Mouse (Mus musculus) left cerebral cortex, postnatal 10 days (tissue): ENCODE measurements around the gene Cited1. TPM values are rescaled to one million over a fixed set of nuclear protein-coding genes. Genes with fewer than 3 reads are reported as not detected.
"Not testable (repeated sequence)": the region's sequence is repeated elsewhere in the genome, so short reads cannot be mapped to it uniquely, and the experiment has no call there.

ENCODE experiments used
- DNase-seq, 2 experiments: peaks; one replicate each; pipeline ENCODE4 v3.0.0; 2021 to 2022; ENCODE audit warnings: low spot score in 2 of 2, mixed read lengths in 1 of 2; ENCODE audit errors: extremely low spot score in 1 of 2
- intact Hi-C: fragments of 180-260 bp; cut with DNase I; formaldehyde crosslinking; loops from one replicate; pipeline ENCODE4 v1.15.1; 2025
- microRNA-seq: library from miRNA; unstranded; fragments of <30 nt; microRNA quantifications from one replicate; pipeline ENCODE4 v1.2.0, GENCODE M21; 2022
- total RNA-seq, 2 experiments: library from RNA; stranded (reverse); gene quantifications; 2 replicates each; pipeline ENCODE4 v1.2.3; 2021

Gene Cited1
- total RNA-seq, result 1 to 10 TPM; 3.6 to 3.7 TPM

DNA sequence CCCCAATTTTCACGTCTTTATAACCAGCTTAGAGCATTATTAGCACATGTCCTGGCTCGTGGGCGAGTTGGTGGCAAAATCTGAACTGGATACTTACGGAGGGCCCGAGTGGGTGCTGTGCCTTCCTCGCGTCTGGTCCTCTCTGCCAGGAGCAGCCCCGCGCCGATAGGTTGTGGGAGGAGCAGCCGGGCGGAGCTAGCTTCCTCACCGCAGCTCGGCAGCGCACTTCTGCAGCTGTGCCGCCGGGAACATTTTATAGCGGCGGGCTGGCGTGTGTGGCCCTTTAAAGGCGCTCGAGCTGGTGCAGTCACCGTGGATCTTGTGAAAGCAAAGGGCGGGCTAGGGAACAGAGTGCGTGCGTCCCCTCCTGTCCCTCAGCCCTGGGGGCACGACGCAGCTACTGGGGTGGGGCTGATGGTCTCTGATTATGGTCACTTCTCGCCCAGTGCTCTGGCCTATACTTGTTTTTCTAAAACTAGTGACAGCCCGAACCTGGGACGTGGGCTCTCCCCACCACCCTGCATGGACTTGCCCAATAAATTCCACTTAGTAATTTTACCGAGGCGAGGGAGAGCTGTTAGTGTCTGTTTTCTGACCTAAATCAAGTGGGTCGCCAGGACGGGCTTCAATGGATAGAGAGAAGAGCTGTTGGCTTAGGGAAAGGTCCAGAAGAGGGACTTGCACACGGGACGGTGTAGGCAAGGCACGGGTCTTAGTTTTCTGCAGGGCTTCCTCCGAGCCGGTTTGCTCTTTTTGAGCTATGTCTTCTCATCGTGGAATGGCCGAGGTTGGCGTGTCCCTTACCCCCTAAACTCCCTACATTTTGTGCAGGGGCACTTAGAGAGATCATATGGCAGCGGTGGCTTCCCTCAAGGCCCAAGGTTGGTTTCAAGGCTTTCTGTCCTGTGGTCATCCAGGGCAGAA lies at the start of gene Cited1:
Gene Cited1 (minus strand): TSS at position 245 of the 924 bp plus-strand sequence.
- DNase-seq, result peak; percentile 36 to 71
- intact Hi-C loops, result no loop called here

DNA sequence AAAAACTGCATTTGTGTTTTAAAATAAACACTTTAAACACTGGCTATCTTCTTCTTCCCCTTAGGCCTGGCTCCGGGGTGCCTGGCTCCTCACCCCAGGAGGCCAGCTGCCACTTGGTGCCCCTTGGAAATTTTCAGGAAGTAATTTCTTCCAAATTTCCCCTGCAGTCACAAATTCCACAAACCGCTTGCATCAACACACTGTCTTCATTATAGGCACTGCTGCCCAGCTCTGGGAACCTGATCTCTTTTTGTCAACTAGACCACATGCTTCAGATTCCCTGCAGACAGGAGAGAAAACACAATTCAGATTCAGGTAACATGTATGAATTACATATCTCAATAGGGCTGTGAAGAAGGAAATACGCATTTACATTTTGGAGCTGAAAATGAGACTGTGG lies 32.9 kb upstream of the Cited1 start:
- intact Hi-C loops, result no loop called here
- DNase-seq, result no peak

DNA sequence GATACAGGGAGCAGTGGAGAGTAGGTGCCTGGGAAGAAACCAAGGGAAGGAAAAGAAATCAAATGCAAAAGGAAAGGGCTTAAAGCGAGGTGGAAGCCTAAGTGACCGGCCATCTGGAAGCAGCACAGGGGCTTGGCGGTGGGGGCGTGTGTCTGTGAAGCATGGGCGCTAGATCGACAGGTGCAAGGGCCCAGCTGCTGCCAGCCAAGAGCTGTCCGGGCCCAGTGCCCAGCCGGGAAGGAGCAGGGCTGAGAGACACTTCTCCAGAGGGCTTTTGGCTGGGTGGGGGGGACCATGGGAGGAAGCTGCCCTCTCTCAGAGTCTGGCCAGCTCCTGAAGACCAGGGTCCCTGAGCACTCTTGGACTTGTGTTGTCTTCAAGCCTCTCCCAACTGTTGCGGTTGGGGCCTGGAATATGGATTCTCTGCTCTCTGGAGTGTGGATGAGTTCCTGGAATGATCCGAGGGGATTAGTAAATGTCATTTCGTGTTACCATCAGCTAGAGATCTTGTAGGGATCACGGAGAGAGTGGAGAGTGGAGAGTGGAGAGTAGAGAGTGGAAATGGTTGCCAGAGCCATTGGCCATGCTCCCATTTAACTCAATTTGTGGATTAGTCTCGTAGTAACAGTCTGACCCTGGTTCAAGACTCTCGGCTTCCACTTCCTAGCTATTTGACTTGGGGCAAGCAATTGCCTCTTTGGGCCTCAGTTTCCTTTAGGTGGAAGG lies 10.8 kb upstream of the Cited1 start:
- intact Hi-C loops, result no loop called here
- no peak for DNase-seq

DNA sequence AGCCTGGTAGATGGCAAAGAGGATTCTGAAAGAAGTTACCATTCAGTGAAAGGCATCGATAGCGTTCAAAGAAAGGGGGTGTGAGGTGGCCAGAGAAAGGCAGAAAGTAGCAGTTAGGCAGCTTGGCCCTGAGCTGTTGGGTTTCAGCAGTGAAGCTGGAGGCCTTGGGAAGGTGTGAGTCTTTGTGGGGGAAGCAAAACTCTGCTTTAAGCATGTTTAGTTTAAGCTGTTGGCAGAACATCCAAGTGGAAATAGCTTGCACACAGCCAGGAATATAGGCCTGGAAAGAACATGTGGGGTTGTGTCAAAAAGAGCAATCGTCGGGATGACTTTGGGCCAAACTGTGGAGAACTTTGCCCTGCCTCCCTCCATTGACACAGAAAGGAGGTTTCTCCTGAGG lies 7.8 kb upstream of the Cited1 start:
- DNase-seq, result no peak
- intact Hi-C loops, result no loop called here

DNA sequence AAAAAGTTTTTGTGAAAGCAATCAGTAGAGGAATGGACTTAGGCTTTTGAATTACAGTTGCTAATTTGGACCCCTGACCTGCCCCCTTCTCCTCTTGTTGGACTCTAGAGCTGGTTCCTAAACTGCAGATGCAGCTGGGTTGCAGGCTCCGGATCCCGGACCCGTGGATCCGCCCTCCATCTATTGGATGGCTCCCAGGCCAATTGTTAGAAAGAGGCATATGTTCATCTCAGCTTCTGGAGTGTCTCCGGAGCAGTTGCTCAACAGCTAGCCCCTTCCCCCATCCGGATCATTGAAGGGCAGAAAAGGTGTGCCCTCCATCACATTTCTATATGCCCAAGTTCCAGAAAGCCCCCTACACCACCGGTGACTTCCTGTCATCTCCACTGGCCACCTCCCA lies 1.9 kb upstream of the Cited1 start:
- intact Hi-C loops, result no loop called here
- DNase-seq, result peak in 1 of 2 experiments; percentile 35

DNA sequence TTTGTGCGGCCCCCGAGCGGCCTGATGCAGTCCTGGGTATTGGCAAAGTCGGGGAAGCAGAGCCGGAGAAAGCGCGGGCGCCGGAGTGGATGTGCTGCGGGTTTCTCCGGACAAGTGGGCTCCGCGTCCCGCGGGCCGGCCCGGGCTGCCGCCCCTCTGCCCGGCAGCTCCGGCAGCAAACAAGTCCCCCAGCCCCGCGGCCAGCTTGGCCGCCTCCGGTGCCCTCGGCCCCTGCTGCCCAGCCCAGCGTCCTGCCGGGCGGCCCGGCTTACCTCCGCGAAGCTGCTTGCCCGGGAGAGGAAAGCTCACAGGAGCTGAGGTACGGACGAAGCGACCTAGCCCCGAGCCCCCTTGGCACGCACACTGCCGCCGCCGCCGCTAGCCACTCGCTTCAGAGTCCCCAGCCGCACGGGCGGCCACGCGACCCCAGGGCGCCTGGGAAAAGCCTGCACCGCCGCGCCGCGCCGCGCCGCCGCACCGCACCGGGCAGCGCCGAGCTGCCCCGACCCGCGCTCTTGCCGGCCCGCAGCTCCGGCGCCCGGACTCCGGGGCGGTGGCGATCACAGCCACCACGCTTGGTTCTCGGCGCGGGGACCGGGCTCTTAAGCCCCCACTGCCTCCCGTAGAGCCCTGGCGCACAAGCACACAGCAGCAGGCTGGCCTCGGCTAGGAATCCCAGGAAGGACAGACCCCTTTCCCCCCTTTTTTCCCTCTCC lies 602 bp downstream of the Cited1 start:
- DNase-seq, result peak in 1 of 2 experiments; percentile 21
- intact Hi-C loops, result no loop called here

DNA sequence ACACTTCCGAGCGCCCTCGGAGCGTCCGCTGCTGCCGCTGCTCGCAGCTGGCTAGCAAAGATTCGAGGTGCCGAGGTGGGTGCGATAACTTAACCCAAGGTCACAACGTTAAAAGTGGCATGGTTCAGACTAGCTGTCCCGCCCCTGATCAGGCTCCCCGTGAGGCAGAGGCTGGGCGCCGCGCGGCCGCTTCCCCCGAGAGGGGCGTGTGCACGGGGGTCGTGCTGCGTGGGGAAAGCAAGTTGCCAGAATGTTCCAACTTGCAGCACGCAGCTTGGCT lies 1.1 kb downstream of the Cited1 start:
- intact Hi-C loops, result no loop called here
- DNase-seq, result no peak

DNA sequence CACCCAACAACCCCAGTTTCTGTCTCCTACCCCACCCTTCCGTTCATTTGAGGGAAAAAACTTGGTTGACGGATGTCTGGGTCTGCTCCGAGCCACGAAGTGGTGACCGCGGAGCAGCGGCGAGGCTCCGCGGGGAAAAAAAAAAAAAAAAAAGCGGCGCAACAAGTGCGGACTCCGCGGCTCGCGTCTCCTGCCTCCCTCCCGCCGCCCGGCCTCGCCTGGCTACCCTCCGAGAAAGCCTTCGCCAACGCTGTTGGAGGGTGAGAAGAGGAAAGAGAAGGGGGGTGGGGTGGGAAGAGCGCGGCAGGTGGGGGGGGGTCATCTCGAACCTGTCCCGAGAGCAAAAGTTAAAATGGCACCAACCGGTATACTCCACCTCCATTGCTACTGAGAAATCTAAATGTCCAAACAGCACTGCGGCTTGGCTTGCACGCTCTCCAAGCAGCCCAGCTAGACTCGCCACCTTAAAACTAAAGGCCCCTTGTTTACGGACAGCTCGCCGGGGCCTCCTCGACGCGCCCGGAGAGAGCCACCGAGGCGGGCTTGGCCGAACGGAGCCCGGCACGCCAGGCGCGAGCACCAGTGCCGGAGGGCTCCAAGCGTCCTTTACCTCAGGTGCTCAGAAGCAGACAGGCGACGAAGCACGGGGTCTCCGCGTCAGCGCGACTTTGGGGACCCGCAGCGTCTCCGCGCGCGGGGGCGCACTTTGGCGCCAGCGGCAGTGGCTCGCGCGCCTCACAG lies 1.7 kb downstream of the Cited1 start:
- DNase-seq, result peak in 1 of 2 experiments; percentile 20
- intact Hi-C loops, result no loop called here

DNA sequence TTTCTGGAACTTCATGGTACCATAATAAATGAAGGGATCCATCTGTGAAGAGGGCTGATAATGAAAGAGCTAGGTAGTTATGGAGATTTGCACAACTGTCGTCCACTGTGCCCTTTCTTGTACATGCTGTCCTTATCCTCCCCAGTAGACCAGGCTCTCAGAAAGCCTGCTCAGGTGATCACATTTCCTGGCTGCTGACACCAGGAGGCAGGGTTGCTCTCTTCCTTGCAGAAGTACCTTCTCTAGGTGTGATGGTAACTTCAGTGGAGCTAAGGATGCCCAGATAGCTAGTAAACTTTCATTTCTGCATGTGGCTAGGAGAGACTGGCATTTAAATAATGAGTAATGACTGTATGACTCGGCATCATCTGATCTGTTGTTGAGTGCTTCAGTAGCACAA lies 7.6 kb downstream of the Cited1 start:
- DNase-seq, result no peak
- intact Hi-C loops, result no loop called here

DNA sequence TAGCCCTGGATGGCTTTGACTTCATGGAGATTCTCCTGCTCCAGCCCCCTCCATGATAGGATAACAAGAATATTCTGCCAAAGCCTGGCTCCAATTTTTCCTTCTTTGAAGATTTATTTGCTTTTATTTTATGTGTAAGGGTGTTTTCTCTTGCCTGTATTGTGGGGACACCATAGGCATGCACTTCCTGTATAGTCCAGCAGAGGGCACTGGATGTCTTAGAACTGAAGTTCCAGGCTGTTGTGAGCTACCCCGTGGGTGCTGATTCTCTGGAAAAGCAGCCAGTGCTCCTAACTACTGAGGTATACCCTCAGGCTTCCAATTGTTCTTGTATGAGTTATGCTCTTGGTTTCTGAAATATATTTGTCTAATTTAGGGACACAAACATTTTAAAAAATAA lies 32.9 kb downstream of the Cited1 start:
- intact Hi-C loops, result no loop called here
- DNase-seq, result no peak

DNA sequence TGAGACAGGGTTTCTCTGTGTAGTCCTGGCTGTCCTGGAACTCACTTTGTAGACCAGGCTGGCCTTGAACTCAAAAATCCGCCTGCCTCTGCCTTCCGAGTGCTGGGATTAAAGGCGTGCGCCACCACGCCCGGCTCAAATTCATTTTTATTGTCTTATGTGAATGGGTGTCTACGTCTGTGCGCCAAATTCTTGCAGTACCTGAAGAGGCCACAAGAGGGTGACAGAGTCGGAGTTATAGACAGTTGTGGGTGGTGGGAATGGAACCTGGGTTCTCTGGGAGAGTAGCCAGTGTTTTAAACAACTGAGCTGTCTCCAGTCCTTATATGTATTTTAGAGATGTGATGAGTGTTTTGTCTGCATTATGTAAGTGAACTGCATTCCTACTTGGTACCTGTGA lies 36.6 kb downstream of the Cited1 start:
- DNase-seq, intact Hi-C loops: not testable (repeated sequence)

Small RNAs within 50 kb of the gene (microRNA-seq; reads per million reads assigned to microRNA genes)
- gene Gm26318, result not detected

Other genes with a start within 250 kb of the Cited1 start
- 10 to 100 TPM in 1 of 2 experiments, 1 to 10 TPM in 1; 9.6 to 13.9 TPM for gene Rtl5, start 180.9 kb downstream of the Cited1 start, total RNA-seq
- gene Pin4, start 132.7 kb downstream of the Cited1 start, total RNA-seq, result 10 to 100 TPM; 18.4 to 33.5 TPM
- under 1 TPM; 0.51 to 0.60 TPM for gene Ercc6l, start 95.1 kb downstream of the Cited1 start, total RNA-seq
- 100 to 1,000 TPM; 559 to 636 TPM for gene Rps4x, start 62.8 kb downstream of the Cited1 start, total RNA-seq